Mouse (Mus musculus) thymus, postnatal 4 days (tissue): ENCODE measurements around the gene Mrpl32.
A peak's percentile ranks its signal among the peaks of the same experiment; 100 is the strongest.

Experiments
- DNase-seq: peaks from one replicate; pipeline ENCODE4 v3.0.0; 2021

Mrpl32 gene

GRCm38 (mm10) chr13:14612926-14613529, at the start of gene Mrpl32, which contains the start of gene Psma2:
Mrpl32 (minus strand) TSS chr13:14613165.
Psma2 (plus strand) TSS chr13:14613240.
- peak; percentile 96 for DNase-seq

GRCm38 (mm10) chr13:14649301-14649700, 36.3 kb upstream of the Mrpl32 start:
- DNase-seq: no peak

GRCm38 (mm10) chr13:14639998-14640397, 27.0 kb upstream of the Mrpl32 start:
- DNase-seq: no peak

- DNase-seq: peak; percentile 95
Measured at GRCm38 (mm10) chr13:14629726-14630641, 17.0 kb upstream of the Mrpl32 start, which contains the start of gene AW209491. AW209491 (plus strand) TSS chr13:14630154.

GRCm38 (mm10) chr13:14618724-14619123, 5.8 kb upstream of the Mrpl32 start:
- peak; percentile 85 for DNase-seq

- DNase-seq: no peak
Measured at GRCm38 (mm10) chr13:14613553-14613952, 588 bp upstream of the Mrpl32 start.

GRCm38 (mm10) chr13:14612463-14612862, 502 bp downstream of the Mrpl32 start:
- no peak for DNase-seq

- no peak for DNase-seq
Measured at GRCm38 (mm10) chr13:14607616-14608015, 5.3 kb downstream of the Mrpl32 start.

GRCm38 (mm10) chr13:14602744-14603143, 10.2 kb downstream of the Mrpl32 start:
- DNase-seq: no peak

GRCm38 (mm10) chr13:14580392-14580791, 32.6 kb downstream of the Mrpl32 start:
- DNase-seq: no peak

- no peak for DNase-seq
Measured at GRCm38 (mm10) chr13:14574128-14574527, 38.8 kb downstream of the Mrpl32 start.

- no peak for DNase-seq
Measured at GRCm38 (mm10) chr13:14561336-14561735, 51.6 kb downstream of the Mrpl32 start.
